In the genomic region with DNA sequence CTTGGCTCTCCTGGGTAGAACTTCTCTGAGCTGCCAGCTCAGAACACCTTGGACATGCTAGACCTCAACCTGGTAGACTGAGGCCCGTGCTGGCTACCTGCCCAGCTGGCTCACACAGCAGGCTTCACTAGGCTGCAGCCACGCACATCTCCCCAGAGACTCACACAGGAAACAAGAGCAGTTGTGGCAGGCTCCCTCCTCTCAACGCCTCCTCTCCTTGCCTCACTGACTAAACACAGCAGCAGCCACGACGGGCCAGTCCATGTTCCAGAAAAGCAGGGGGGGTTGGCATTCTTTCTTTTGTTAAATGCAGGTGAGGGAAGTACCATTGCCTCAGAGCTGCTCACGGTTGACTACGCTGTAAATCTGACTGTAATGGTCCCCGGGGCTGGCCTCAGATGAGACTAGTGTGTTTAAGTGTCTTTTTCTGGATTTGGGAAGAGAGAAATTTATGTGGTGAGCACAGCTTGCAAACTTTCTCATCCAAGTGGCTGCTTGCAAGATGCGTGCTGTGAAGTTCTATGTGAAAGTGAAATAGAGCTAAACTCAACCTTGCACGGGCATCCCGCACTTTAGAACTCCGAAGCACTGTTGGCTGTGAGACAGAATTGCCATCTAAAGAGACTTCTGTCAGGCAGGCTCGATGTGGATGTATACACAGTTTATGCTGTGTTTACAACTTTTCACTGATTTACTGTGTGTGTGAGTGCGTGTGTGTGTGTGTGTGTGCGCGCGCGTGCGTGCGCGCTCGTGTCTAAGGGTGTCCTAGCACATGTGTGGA, we compare ENCODE assay signal across 8 mouse cellular contexts.
DNase-seq lines count a peak whose midpoint lies in the region; ATAC-seq lines count a peak whose summit lies in the region.

No protein-coding gene starts in this region.

- WGBS in intestine, embryonic 14.5 days: 24% methylated on average over 22 of the region's 22 CpGs

- peak overlapping the region; percentile 39 for H3K27ac ChIP-seq in intestine, embryonic 14.5 days (ENCODE audit: low read depth)

- H3K4me1 ChIP-seq in intestine, embryonic 14.5 days (replicated peaks; ENCODE audit: control insufficient read depth, insufficient read depth, low read length): peaks cover 48% of the 10 kb centered on the region

- H3K36me3 ChIP-seq in intestine, embryonic 14.5 days (ENCODE audit: control insufficient read depth, insufficient read depth, low read length): no peaks in the 10 kb centered on the region

- peak; percentile 55 for ATAC-seq in intestine, embryonic 14.5 days (replicated peaks; ENCODE audit: low FRiP score, low TSS enrichment, low read depth)
- ATAC-seq in megakaryocyte, adult 5-6 weeks (ENCODE audit: poor library complexity, severe bottlenecking): peak; percentile 59

- H3K9ac ChIP-seq in intestine, embryonic 14.5 days (ENCODE audit: low read length): peak overlapping the region; percentile 41

- intact Hi-C loops in gastrocnemius, postnatal 36 days (cut with DNase I): no loop called here

- peak; percentile 93 for DNase-seq in T-cell, adult 2 months (ENCODE audit: low spot score)
- peak; percentile 82 for DNase-seq in embryo, embryonic 10 days (ENCODE audit: low spot score)
- peak; percentile 41 to 47 for DNase-seq in gastrocnemius, postnatal 36 days
- peak; percentile 85 for DNase-seq in intestine, embryonic 14.5 days (ENCODE audit: low spot score)
- peak; percentile 75 to 85 for DNase-seq in left cerebral cortex, adult 9 months (ENCODE audit: low spot score in 2 of 2)
- peak; percentile 86 to 88 for DNase-seq in right cerebral cortex, adult 2 months (ENCODE audit: low spot score in 2 of 2)
- DNase-seq in urinary bladder, postnatal 36 days (ENCODE audit: low spot score in 2 of 2): peak; percentile 73 to 79

- H3K9me3 ChIP-seq in intestine, embryonic 14.5 days (ENCODE audit: control insufficient read depth, low read length): no peaks in the 10 kb centered on the region

- H3K4me3 ChIP-seq in intestine, embryonic 14.5 days (ENCODE audit: low read depth, low read length): peak overlapping the region; percentile 39

- no peaks in the 10 kb centered on the region for H3K27me3 ChIP-seq in intestine, embryonic 14.5 days (replicated peaks; ENCODE audit: control insufficient read depth, insufficient read depth, low read length)

- H3K4me2 ChIP-seq in intestine, embryonic 14.5 days (ENCODE audit: low read length): peak overlapping the region; percentile 61

Comparison
In these comparisons a context has a peak if more than half of its experiments do, and no peak if none do; other contexts are left out.
1. Peak in every context shown above with its lines: DNase-seq, ATAC-seq, H3K4me3 ChIP-seq and H3K27ac ChIP-seq.